Mouse (Mus musculus) testis, adult 2 months (tissue): ENCODE measurements around the gene Mta3. TPM values are rescaled to one million over a fixed set of nuclear protein-coding genes. Genes with fewer than 3 reads are reported as not detected.

Source experiments
- H3K27ac ChIP-seq: fragments of 200-500 bp; 2 replicates; pipeline ENCODE4 v1.5.1; 2012; ENCODE audit warnings: low read depth, low read length; ENCODE audit not compliant: control insufficient read depth, insufficient read depth
- H3K27me3 ChIP-seq: fragments of 200-500 bp; 2 replicates; pipeline ENCODE4 v1.6.1; 2012; ENCODE audit warnings: mild to moderate bottlenecking, low read length, moderate library complexity; ENCODE audit not compliant: control insufficient read depth, insufficient read depth
- H3K36me3 ChIP-seq: fragments of 200-500 bp; 2 replicates; pipeline ENCODE4 v1.6.1; 2012; ENCODE audit warnings: mild to moderate bottlenecking, low read length; ENCODE audit not compliant: control insufficient read depth, insufficient read depth
- H3K4me1 ChIP-seq: fragments of 200-500 bp; 2 replicates; pipeline ENCODE4 v1.6.1; 2012; ENCODE audit warnings: low read length; ENCODE audit not compliant: control insufficient read depth, insufficient read depth
- H3K4me3 ChIP-seq: fragments of 200-500 bp; 2 replicates; pipeline ENCODE4 v1.5.1; 2012; ENCODE audit warnings: low read depth, mild to moderate bottlenecking, low read length, moderate library complexity, mixed read lengths; ENCODE audit not compliant: control insufficient read depth
- CTCF ChIP-seq: fragments of 200-500 bp; IDR thresholded peaks from 2 replicates; pipeline ENCODE4 v1.5.1; 2012; ENCODE audit warnings: low read depth, mild to moderate bottlenecking, inconsistent platforms, low read length, moderate library complexity; ENCODE audit not compliant: control insufficient read depth, insufficient read depth, insufficient replicate concordance
- POLR2A ChIP-seq: fragments of 200-500 bp; IDR thresholded peaks from 2 replicates; pipeline ENCODE4 v1.6.1; 2012; ENCODE audit warnings: low read depth, mild to moderate bottlenecking, inconsistent platforms, low read length, moderate library complexity; ENCODE audit not compliant: control insufficient read depth
- polyA plus RNA-seq: library from polyadenylated mRNA; depleted of rRNA; stranded (reverse); fragments of >200 nt; gene quantifications from 2 replicates; pipeline ENCODE4 v1.2.3, GENCODE M21; 2012

The Mta3 gene
- polyA plus RNA-seq, 1 experiment, result 36.3 TPM

- no peak for TF ChIP-seq POLR2A
- TF ChIP-seq CTCF, result no peak
- no peaks in the 10 kb centered on the region for H3K4me1 ChIP-seq
- no peaks in the 10 kb centered on the region for H3K27me3 ChIP-seq
- H3K36me3 ChIP-seq, result no peaks in the 10 kb centered on the region
- no peak overlapping the region for H3K4me3 ChIP-seq
- H3K27ac ChIP-seq, result no peak overlapping the region
Measured at GRCm38 (mm10) chr17:83810285-83810684, 104.3 kb downstream of the Mta3 start.

- no peak for TF ChIP-seq POLR2A
- TF ChIP-seq CTCF, result no peak
- no peak overlapping the region for H3K27ac ChIP-seq
Measured at GRCm38 (mm10) chr17:83812200-83812944, 106.4 kb downstream of the Mta3 start.

GRCm38 (mm10) chr17:83813050-83813449 is 107.1 kb downstream of the Mta3 start:
- Histone ChIP-seq H3K4me3 (no peak overlapping the region), H3K27me3 (no peaks in the 10 kb centered on the region), H3K4me1 (no peaks in the 10 kb centered on the region), H3K27ac (no peak overlapping the region), H3K36me3 (no peaks in the 10 kb centered on the region)
- TF ChIP-seq POLR2A (no peak), CTCF (no peak)

More at GRCm38 (mm10) chr17:83812200-83812944, 106.4 kb downstream of the Mta3 start:
- Histone ChIP-seq H3K4me1 (no peaks in the 10 kb centered on the region), H3K36me3 (no peaks in the 10 kb centered on the region), H3K4me3 (no peak overlapping the region), H3K27me3 (no peaks in the 10 kb centered on the region)

GRCm38 (mm10) chr17:83816996-83817395 is 111.0 kb downstream of the Mta3 start:
- Histone ChIP-seq H3K36me3 (no peaks in the 10 kb centered on the region), H3K4me1 (no peaks in the 10 kb centered on the region), H3K27ac (no peak overlapping the region), H3K4me3 (no peak overlapping the region), H3K27me3 (no peaks in the 10 kb centered on the region)
- no peak for TF ChIP-seq POLR2A
- no peak for TF ChIP-seq CTCF

- Histone ChIP-seq H3K27ac (no peak overlapping the region), H3K27me3 (no peaks in the 10 kb centered on the region), H3K4me3 (no peak overlapping the region), H3K36me3 (no peaks in the 10 kb centered on the region), H3K4me1 (no peaks in the 10 kb centered on the region)
- no peak for TF ChIP-seq CTCF
- TF ChIP-seq POLR2A, result no peak
Measured at GRCm38 (mm10) chr17:83819503-83819902, 113.5 kb downstream of the Mta3 start.

GRCm38 (mm10) chr17:83820701-83821100 is 114.7 kb downstream of the Mta3 start:
- H3K36me3 ChIP-seq, result no peaks in the 10 kb centered on the region
- H3K4me1 ChIP-seq, result no peaks in the 10 kb centered on the region
- TF ChIP-seq CTCF (no peak), POLR2A (no peak)
- H3K27ac ChIP-seq, result no peak overlapping the region
- H3K4me3 ChIP-seq, result no peak overlapping the region
- H3K27me3 ChIP-seq, result no peaks in the 10 kb centered on the region

- Histone ChIP-seq H3K36me3 (no peaks in the 10 kb centered on the region), H3K27ac (no peak overlapping the region), H3K4me3 (no peak overlapping the region), H3K4me1 (no peaks in the 10 kb centered on the region), H3K27me3 (no peaks in the 10 kb centered on the region)
- no peak for TF ChIP-seq CTCF
Measured at GRCm38 (mm10) chr17:83821876-83822275, 115.9 kb downstream of the Mta3 start.

- Histone ChIP-seq H3K36me3 (no peaks in the 10 kb centered on the region), H3K27me3 (no peaks in the 10 kb centered on the region), H3K4me1 (no peaks in the 10 kb centered on the region), H3K4me3 (no peak overlapping the region), H3K27ac (no peak overlapping the region)
- TF ChIP-seq CTCF, result no peak
- no peak for TF ChIP-seq POLR2A
Measured at GRCm38 (mm10) chr17:83823835-83824234, 117.9 kb downstream of the Mta3 start.
